Mouse (Mus musculus) adrenal gland, postnatal 10 days (tissue): Measurements from ENCODE around the gene Mapk11. TPM values are rescaled to one million over a fixed set of nuclear protein-coding genes. Genes with fewer than 3 reads are reported as not detected.

ENCODE experiments used
- DNase-seq: peaks from one replicate; pipeline ENCODE4 v3.0.0; 2021; ENCODE audit warnings: mixed read lengths
- long read RNA-seq, 2 experiments: library from polyadenylated mRNA; stranded (forward); transcript quantifications; one replicate each; pipeline ENCODE4 v2.0.0; 2021
- total RNA-seq, 2 experiments: library from RNA; stranded (reverse); gene quantifications; 2 replicates each; pipeline ENCODE4 v1.2.3; 2021

The Mapk11 gene
- 1 to 10 TPM; 5.1 to 7.3 TPM for total RNA-seq
- long read RNA-seq, experiment 1, partial matches to known transcripts, result 1 of 1 reads
- long read RNA-seq, experiment 1, other reads (novel, unspliced or antisense), result 0 of 1 reads
- long read RNA-seq, experiment 2, partial matches to known transcripts, result 1 of 4 reads
- long read RNA-seq, experiment 2, other reads (novel, unspliced or antisense), result 1 of 4 reads

GRCm38 (mm10) chr15:89149271-89150040 lies at the start of gene Mapk11:
Gene Mapk11, minus strand, starts transcription at chr15:89149628.
- DNase-seq, result peak; percentile 57

GRCm38 (mm10) chr15:89197056-89197455 lies 47.6 kb upstream of the Mapk11 start:
- DNase-seq, result no peak

GRCm38 (mm10) chr15:89196313-89196706 lies 46.9 kb upstream of the Mapk11 start, which contains the start of gene Dennd6b:
Gene Dennd6b, minus strand, starts transcription at chr15:89196496.
- DNase-seq, result peak; percentile 96

- peak; percentile 95 for DNase-seq
These were observed 46.4 kb upstream of the Mapk11 start for GRCm38 (mm10) chr15:89195690-89196312.

- no peak for DNase-seq
These were observed 45.8 kb upstream of the Mapk11 start for GRCm38 (mm10) chr15:89195261-89195681.

GRCm38 (mm10) chr15:89184937-89185227 lies 35.5 kb upstream of the Mapk11 start:
- DNase-seq, result peak; percentile 58

- no peak for DNase-seq
These were observed 34.9 kb upstream of the Mapk11 start for GRCm38 (mm10) chr15:89184141-89184936.

- no peak for DNase-seq
These were observed 33.4 kb upstream of the Mapk11 start for GRCm38 (mm10) chr15:89182842-89183241.

- DNase-seq, result peak; percentile 54
These were observed 32.9 kb upstream of the Mapk11 start for GRCm38 (mm10) chr15:89182328-89182741.

- DNase-seq, result no peak
These were observed 32.3 kb upstream of the Mapk11 start for GRCm38 (mm10) chr15:89181561-89182270.

GRCm38 (mm10) chr15:89180571-89181229 lies 31.3 kb upstream of the Mapk11 start, which contains the start of gene Plxnb2:
Gene Plxnb2, minus strand, starts transcription at chr15:89180788.
- peak; percentile 88 for DNase-seq

GRCm38 (mm10) chr15:89180081-89180541 lies 30.7 kb upstream of the Mapk11 start:
- DNase-seq, result peak; percentile 54

- DNase-seq, result no peak
These were observed 30.2 kb upstream of the Mapk11 start for GRCm38 (mm10) chr15:89179630-89179964.

- DNase-seq, result peak; percentile 84
These were observed 29.7 kb upstream of the Mapk11 start for GRCm38 (mm10) chr15:89178954-89179629.

- DNase-seq, result no peak
These were observed 28.9 kb upstream of the Mapk11 start for GRCm38 (mm10) chr15:89178260-89178860.

- DNase-seq, result no peak
These were observed 28.3 kb upstream of the Mapk11 start for GRCm38 (mm10) chr15:89177576-89178259.

GRCm38 (mm10) chr15:89177121-89177520 lies 27.7 kb upstream of the Mapk11 start:
- DNase-seq, result peak; percentile 96

- DNase-seq, result no peak
These were observed 26.2 kb upstream of the Mapk11 start for GRCm38 (mm10) chr15:89175411-89176155.

- no peak for DNase-seq
These were observed 25.5 kb upstream of the Mapk11 start for GRCm38 (mm10) chr15:89174889-89175339.
